In the genomic region with DNA sequence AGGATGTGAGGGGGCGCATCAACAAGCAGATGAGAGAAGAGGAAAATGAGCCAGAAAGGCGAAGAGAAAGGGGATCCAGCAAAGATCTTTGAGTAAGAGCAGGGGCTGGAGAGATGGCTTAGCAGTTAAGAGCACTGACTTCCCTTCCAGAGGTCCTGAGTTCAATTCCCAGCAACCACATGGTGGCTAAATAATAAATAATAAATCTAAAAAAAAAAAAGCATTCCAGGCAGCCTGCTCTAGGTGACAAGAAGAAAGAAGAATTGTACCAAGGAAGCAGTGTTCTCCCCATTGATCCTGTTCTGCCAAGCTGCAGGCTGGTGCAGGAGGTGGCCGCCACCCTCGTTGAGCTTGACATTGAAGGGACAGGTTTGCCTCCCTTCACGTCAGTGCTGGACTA, we compare ENCODE assay signal across 9 mouse cellular contexts.
DNase-seq lines count a peak whose midpoint lies in the region; ATAC-seq and TF ChIP-seq lines count a peak whose summit lies in the region.
"Had no signal": no experiment of that assay in that cellular context is flagged by ENCODE, and none has a peak within 500 bp of the region (broad histone marks: within the 10 kb centered on the region; RNA-seq: fewer than 3 reads in every experiment).

No protein-coding gene starts in this region.

- no peak for TF ChIP-seq EP300 in lung, postnatal 0 days (IDR thresholded peaks at IDR 0.05)

- ATAC-seq in lung, postnatal 0 days = no peak
- no peak for ATAC-seq in neural tube, embryonic 15.5 days (ENCODE audit: low FRiP score)

- WGBS in lung, postnatal 0 days = 31% methylated on average over 5 of the region's 5 CpGs
- WGBS in forebrain, embryonic 10.5 days = 49% methylated on average over 5 of the region's 5 CpGs
- WGBS in limb, embryonic 10.5 days = 60% methylated on average over 5 of the region's 5 CpGs
- 42% methylated on average over 5 of the region's 5 CpGs for WGBS in neural tube, embryonic 15.5 days

- H3K4me3 ChIP-seq in lung, postnatal 0 days (ENCODE audit: low read depth, low read length) = peak overlapping the region; percentile 85
- H3K4me3 ChIP-seq in forebrain, embryonic 10.5 days = peak overlapping the region; percentile 94
- peak overlapping the region; percentile 91 for H3K4me3 ChIP-seq in limb, embryonic 10.5 days
- peak overlapping the region; percentile 96 for H3K4me3 ChIP-seq in neural tube, embryonic 15.5 days (replicated peaks)

- DNase-seq in lung, postnatal 0 days (ENCODE audit: low spot score) = no peak
- DNase-seq in lung, postnatal 4 days = no peak
- DNase-seq in forebrain, embryonic 10.5 days (ENCODE audit: extremely low spot score, low spot score) = no peak
- no peak for DNase-seq in limb, embryonic 10.5 days (ENCODE audit: low spot score)
- no peak for DNase-seq in right cerebral cortex, postnatal 10 days (ENCODE audit: low spot score in 2 of 2)
- no peak for DNase-seq in right cerebral cortex, postnatal 36 days (ENCODE audit: low spot score in 2 of 2)
- DNase-seq in right cerebral cortex, postnatal 14 days = no peak
- DNase-seq: kidney, postnatal 36 days had no signal

- H3K36me3 ChIP-seq in lung, postnatal 0 days (ENCODE audit: insufficient read depth, low read length) = no peaks in the 10 kb centered on the region
- peaks cover 40% of the 10 kb centered on the region for H3K36me3 ChIP-seq in forebrain, embryonic 10.5 days (replicated peaks)
- peaks cover 35% of the 10 kb centered on the region for H3K36me3 ChIP-seq in limb, embryonic 10.5 days
- peaks cover 14% of the 10 kb centered on the region for H3K36me3 ChIP-seq in neural tube, embryonic 15.5 days

- TF ChIP-seq CTCF in lung, postnatal 0 days (IDR thresholded peaks at IDR 0.05) = no peak

- no peaks in the 10 kb centered on the region for H3K27me3 ChIP-seq in lung, postnatal 0 days (replicated peaks; ENCODE audit: insufficient read depth, low read length)
- H3K27me3 ChIP-seq in forebrain, embryonic 10.5 days (ENCODE audit: poor library complexity, severe bottlenecking) = no peaks in the 10 kb centered on the region
- H3K27me3 ChIP-seq in limb, embryonic 10.5 days (ENCODE audit: low read depth, poor library complexity, severe bottlenecking) = no peaks in the 10 kb centered on the region
- no peaks in the 10 kb centered on the region for H3K27me3 ChIP-seq in neural tube, embryonic 15.5 days (replicated peaks)

- peak overlapping the region; percentile 85 for H3K4me2 ChIP-seq in lung, postnatal 0 days (replicated peaks; ENCODE audit: low read depth, low read length)
- H3K4me2 ChIP-seq in neural tube, embryonic 15.5 days = peak overlapping the region; percentile 93

- H3K9ac ChIP-seq in lung, postnatal 0 days (replicated peaks; ENCODE audit: low read depth) = peak overlapping the region; percentile 73
- peak overlapping the region; percentile 88 for H3K9ac ChIP-seq in neural tube, embryonic 15.5 days (replicated peaks)

- H3K27ac ChIP-seq in lung, postnatal 0 days (ENCODE audit: low read length) = 0 out of 2 replicates have a peak overlapping the region, but pooled peaks have one; percentile 62
- H3K27ac ChIP-seq in forebrain, embryonic 10.5 days = peak overlapping the region; percentile 92
- peak overlapping the region; percentile 93; the same call in 1 of the 2 replicates for H3K27ac ChIP-seq in limb, embryonic 10.5 days
- peak overlapping the region; percentile 86 for H3K27ac ChIP-seq in neural tube, embryonic 15.5 days (replicated peaks)

- H3K9me3 ChIP-seq in lung, postnatal 0 days (ENCODE audit: low read length) = no peaks in the 10 kb centered on the region
- peaks cover 18% of the 10 kb centered on the region; the same call in 1 of the 2 replicates for H3K9me3 ChIP-seq in forebrain, embryonic 10.5 days
- H3K9me3 ChIP-seq in limb, embryonic 10.5 days (replicated peaks) = 0 out of 2 replicates have a peak, but pooled peaks cover 2% of the 10 kb centered on the region
- H3K9me3 ChIP-seq in neural tube, embryonic 15.5 days (replicated peaks) = no peaks in the 10 kb centered on the region

- H3K4me1 ChIP-seq in lung, postnatal 0 days (ENCODE audit: insufficient read depth, low read depth, low read length) = 0 out of 2 replicates have a peak, but pooled peaks cover 3% of the 10 kb centered on the region
- H3K4me1 ChIP-seq in forebrain, embryonic 10.5 days = peaks cover 26% of the 10 kb centered on the region
- H3K4me1 ChIP-seq in limb, embryonic 10.5 days = peaks cover 8% of the 10 kb centered on the region; the same call in 1 of the 2 replicates
- peaks cover 27% of the 10 kb centered on the region for H3K4me1 ChIP-seq in neural tube, embryonic 15.5 days
